15 mouse cellular contexts compared by ENCODE assay signal in genomic region chr9:53702991-53703390, GRCm38 (mm10). TPM values are rescaled to one million over a fixed set of nuclear protein-coding genes. Genes with fewer than 3 reads are reported as not detected.
A peak's percentile ranks its signal among the peaks of the same experiment; 100 is the strongest.
DNase-seq lines count a peak whose midpoint lies in the region.
"Had no signal": no experiment of that assay in that cellular context is flagged by ENCODE, and none has a peak within 500 bp of the region (broad histone marks: within the 10 kb centered on the region; RNA-seq: fewer than 3 reads in every experiment).

No protein-coding gene starts in this region.

- intact Hi-C loops in heart, postnatal 10 days (cut with DNase I): no loop called here

- DNase-seq in heart, adult 11 months: peak; percentile 23
- no peak for DNase-seq in heart, postnatal 10 days
- DNase-seq in 416B (ENCODE audit: low read depth) (peak; percentile 50), R1 (ENCODE audit: low read depth, low spot score) (peak; percentile 29)
- DNase-seq in kidney, postnatal 36 days: no peak
- no peak for DNase-seq in right cerebral cortex, adult 2 months (ENCODE audit: low spot score in 2 of 2)
- DNase-seq: adrenal gland, adult 8-10 months; adrenal gland, postnatal 14 days; adrenal gland, postnatal 36 days; cerebellum, adult 11-12 months; cerebellum, adult 2 months; cerebellum, adult 9-11 months; cerebellum, postnatal 14 days; cerebellum, postnatal 36 days; embryo, embryonic 11 days had no signal

RNA-seq across cellular contexts. Expression of gene Rab39, which starts 3.0 kb away (rescaled TPM):
- under 1 TPM; 0.07 to 0.12 TPM for total RNA-seq in heart, postnatal 10 days (2021)

RNA-seq across cellular contexts. Expression of gene Cul5, which starts 33.2 kb away (rescaled TPM):
- 10 to 100 TPM; 46.1 to 49.2 TPM for total RNA-seq in heart, postnatal 10 days (2021)

Comparison
In these comparisons a context has a peak if more than half of its experiments do, and no peak if none do; other contexts are left out.
1. DNase-seq: peak in heart, adult 11 months (single experiment), 416B (single experiment) and R1 (single experiment); none in heart, postnatal 10 days (0 of 2), kidney, postnatal 36 days (0 of 2) and right cerebral cortex, adult 2 months (0 of 2).